Mouse (Mus musculus) hindbrain, postnatal 0 days (tissue): ENCODE results near the gene Gm21149. TPM values are rescaled to one million over a fixed set of nuclear protein-coding genes. Genes with fewer than 3 reads are reported as not detected.
"Not testable (repeated sequence)": the region's sequence is repeated elsewhere in the genome, so short reads cannot be mapped to it uniquely, and the experiment has no call there.

ENCODE experiments used
- ATAC-seq: fragments of 200-750 bp; cut with Nextera tagmentation; 2 replicates; pipeline ENCODE4 v1.8.0; 2017; ENCODE audit warnings: mild to moderate bottlenecking, moderate TSS enrichment, moderate library complexity
- DNase-seq: peaks from one replicate; pipeline ENCODE4 v3.0.0-alpha.2; 2015; ENCODE audit warnings: low spot score
- H3K27ac ChIP-seq: fragments of 300-500 bp; sonication (generic); 2 replicates; pipeline ENCODE4 v1.5.1; 2014; ENCODE audit warnings: mild to moderate bottlenecking
- H3K27me3 ChIP-seq: fragments of 300-500 bp; sonication (generic); 2 replicates; pipeline ENCODE4 v1.6.1; 2014; ENCODE audit warnings: low read length, mixed read lengths; ENCODE audit not compliant: insufficient read depth
- H3K36me3 ChIP-seq: fragments of 300-500 bp; sonication (generic); 2 replicates; pipeline ENCODE4 v1.6.1; 2014; ENCODE audit warnings: low read length, mixed read lengths; ENCODE audit not compliant: insufficient read depth
- H3K4me1 ChIP-seq: fragments of 300-500 bp; sonication (generic); 2 replicates; pipeline ENCODE4 v1.6.1; 2014; ENCODE audit warnings: antibody characterized with exemption, low read length, mixed read lengths; ENCODE audit not compliant: insufficient read depth
- H3K4me2 ChIP-seq: fragments of 300-500 bp; sonication (generic); 2 replicates; pipeline ENCODE4 v1.6.1; 2014; ENCODE audit warnings: low read depth, mild to moderate bottlenecking, low read length, moderate library complexity, mixed read lengths
- H3K4me3 ChIP-seq: fragments of 300-500 bp; sonication (generic); 2 replicates; pipeline ENCODE4 v1.5.1; 2014; ENCODE audit warnings: low read length
- H3K9ac ChIP-seq: fragments of 300-500 bp; sonication (generic); replicated peaks from 2 replicates; pipeline ENCODE4 v1.6.1; 2014; ENCODE audit warnings: mild to moderate bottlenecking, low read length, moderate library complexity, mixed read lengths
- H3K9me3 ChIP-seq: fragments of 300-500 bp; sonication (generic); 2 replicates; pipeline ENCODE4 v1.6.1; 2016; ENCODE audit warnings: low read length, mixed read lengths
- CTCF ChIP-seq: IDR thresholded peaks from 2 replicates; pipeline ENCODE4 v1.5.1; 2016; ENCODE audit warnings: antibody characterized with exemption, control low read depth, low read depth
- WGBS: fragments of 180-500 bp; shearing (Covaris S2); extraction: QIAGEN DNeasy Blood & Tissue Kit; methylation state at CpG from one replicate; pipeline ENCODE4 v1.1.7; 2014; 5-methylcytosine and 5-hydroxymethylcytosine counted together
- polyA plus RNA-seq: library from polyadenylated mRNA; unstranded; fragments of >200 nt; fragmentation: Nextera tagmentation; extraction: Ambion mirVana; gene quantifications from 2 replicates; pipeline ENCODE4 v1.2.1, GENCODE M21; 2015
- total RNA-seq: library from RNA; depleted of rRNA; stranded (reverse); fragments of >200 nt; gene quantifications from 2 replicates; pipeline ENCODE4 v1.2.3, GENCODE M21; 2014

Gm21149 gene
- total and polyA plus RNA-seq, 2 experiments from 2014 or later = not detected

- no peak overlapping the region for H3K4me3 ChIP-seq
- no peak overlapping the region for H3K4me2 ChIP-seq
- no peak overlapping the region for H3K9ac ChIP-seq
- DNase-seq (no peak), ATAC-seq (peak; percentile 32; the same call in 1 of the 2 replicates)
- no peak overlapping the region for H3K27ac ChIP-seq
- H3K27me3 ChIP-seq = no peaks in the 10 kb centered on the region
- H3K4me1 ChIP-seq = no peaks in the 10 kb centered on the region
- TF ChIP-seq CTCF = no peak
- H3K36me3 ChIP-seq = no peaks in the 10 kb centered on the region
- H3K9me3 ChIP-seq = peaks cover 32% of the 10 kb centered on the region
- 67% methylated on average over 3 of the region's 3 CpGs for WGBS
Observed at GRCm38 (mm10) chr5:15507309-15507619, 30.9 kb upstream of the Gm21149 start.

DNA sequence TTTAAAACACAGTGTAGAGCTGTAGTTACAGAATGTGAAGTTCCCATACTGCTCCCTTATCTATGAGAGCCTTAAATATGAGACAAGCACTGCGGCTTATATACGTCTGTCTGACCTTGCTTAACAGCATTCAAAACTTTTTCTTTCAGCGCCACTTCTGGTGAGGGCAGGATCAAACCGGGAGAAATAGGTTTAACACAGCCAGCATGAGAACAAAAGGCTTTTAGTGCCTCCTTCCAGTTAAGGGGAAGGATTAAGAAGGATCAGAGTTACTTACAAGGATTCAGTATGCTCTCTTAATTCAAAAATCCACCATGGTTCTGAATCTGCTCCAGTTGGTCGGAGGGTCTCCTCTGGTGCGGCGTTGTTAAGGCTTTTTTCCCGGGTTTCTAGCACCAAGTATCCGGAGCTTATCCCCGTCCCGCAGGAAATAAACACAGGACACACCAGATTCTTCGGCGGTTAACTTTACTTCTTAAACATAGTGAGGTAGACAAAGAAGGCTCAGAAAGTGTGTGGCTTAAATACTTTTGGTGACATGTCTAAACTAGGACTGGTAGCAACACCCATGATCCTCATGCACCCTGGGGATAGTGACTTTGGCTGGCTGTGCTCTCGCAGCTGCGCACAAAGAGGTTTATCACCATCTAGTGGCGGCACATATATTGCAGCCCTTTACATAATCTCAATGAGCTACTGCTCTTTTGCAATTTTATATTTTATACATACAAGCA, 30.4 kb upstream of the Gm21149 start:
- H3K9ac ChIP-seq = no peak overlapping the region
- peak; percentile 75; the same call in 1 of the 2 replicates for ATAC-seq
- no peaks in the 10 kb centered on the region for H3K36me3 ChIP-seq
- DNase-seq = peak; percentile 74
- no peak overlapping the region for H3K27ac ChIP-seq
- H3K27me3 ChIP-seq = no peaks in the 10 kb centered on the region
- 53% methylated on average over 16 of the region's 16 CpGs for WGBS
- peaks cover 29% of the 10 kb centered on the region for H3K9me3 ChIP-seq
- TF ChIP-seq CTCF = peak; percentile 74
- no peak overlapping the region; the same call in 1 of the 2 replicates for H3K4me3 ChIP-seq
- peak overlapping the region; percentile 8; the same call in 1 of the 2 replicates for H3K4me2 ChIP-seq
- H3K4me1 ChIP-seq = no peaks in the 10 kb centered on the region

GRCm38 (mm10) chr5:15498774-15499400, 22.6 kb upstream of the Gm21149 start:
- not testable (repeated sequence) for H3K36me3 ChIP-seq, H3K27ac ChIP-seq, H3K9ac ChIP-seq, H3K4me3 ChIP-seq, H3K27me3 ChIP-seq, DNase-seq, H3K4me2 ChIP-seq, H3K4me1 ChIP-seq
- H3K9me3 ChIP-seq = peaks cover 12% of the 10 kb centered on the region
- 28% methylated on average over 5 of the region's 5 CpGs for WGBS
- peak; percentile 71 for ATAC-seq
- TF ChIP-seq CTCF = peak; percentile 34; the same call in 1 of the 2 replicates

- H3K4me2 ChIP-seq, H3K36me3 ChIP-seq, DNase-seq, H3K4me1 ChIP-seq, ATAC-seq, H3K9ac ChIP-seq, H3K27me3 ChIP-seq, H3K4me3 ChIP-seq, H3K27ac ChIP-seq: not testable (repeated sequence)
- whole genome bisulfite sequencing = 67% methylated on average over 3 of the region's 3 CpGs
- H3K9me3 ChIP-seq = peaks cover 15% of the 10 kb centered on the region
Observed at GRCm38 (mm10) chr5:15498350-15498749, 22.0 kb upstream of the Gm21149 start.

DNA sequence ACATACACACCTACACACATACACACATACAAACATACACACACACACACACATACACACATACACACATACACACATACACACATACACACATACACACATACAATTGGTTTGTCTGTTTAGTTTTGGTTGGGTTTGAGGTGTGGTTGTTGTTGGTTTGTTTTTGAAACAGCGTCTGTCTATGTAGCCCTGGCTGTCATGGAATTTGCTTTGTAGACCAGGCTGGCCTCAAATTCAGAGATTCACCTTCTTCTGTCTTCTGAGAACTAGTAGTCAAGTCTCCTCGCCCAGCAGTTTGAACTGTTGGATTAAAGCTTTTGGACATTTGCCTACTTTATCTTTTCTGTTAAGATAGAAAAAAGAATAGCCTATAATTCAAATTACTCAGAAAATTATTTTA, 14.6 kb upstream of the Gm21149 start:
- not testable (repeated sequence) for H3K36me3 ChIP-seq, H3K4me2 ChIP-seq, H3K27me3 ChIP-seq, H3K4me3 ChIP-seq, H3K9ac ChIP-seq, H3K4me1 ChIP-seq, DNase-seq, H3K27ac ChIP-seq
- WGBS = 60% methylated on average over 2 of the region's 2 CpGs
- ATAC-seq = peak; percentile 58; the same call in 1 of the 2 replicates
- peaks cover 12% of the 10 kb centered on the region; the same call in 1 of the 2 replicates for H3K9me3 ChIP-seq

- Histone ChIP-seq H3K9me3 (peaks cover 16% of the 10 kb centered on the region), H3K4me3 (no peak overlapping the region), H3K9ac (no peak overlapping the region), H3K4me2 (no peak overlapping the region), H3K27ac (no peak overlapping the region), H3K27me3 (no peaks in the 10 kb centered on the region), H3K36me3 (no peaks in the 10 kb centered on the region), H3K4me1 (no peaks in the 10 kb centered on the region)
- 85% methylated on average over 5 of the region's 5 CpGs for WGBS
- ATAC-seq (no peak; the same call in 1 of the 2 replicates), DNase-seq (no peak)
- no peak for TF ChIP-seq CTCF
Observed at GRCm38 (mm10) chr5:15488743-15489142, 12.4 kb upstream of the Gm21149 start.

- H3K9ac ChIP-seq, ATAC-seq, H3K4me2 ChIP-seq, H3K27me3 ChIP-seq, H3K4me3 ChIP-seq, H3K4me1 ChIP-seq, DNase-seq, H3K36me3 ChIP-seq, H3K27ac ChIP-seq: not testable (repeated sequence)
- peaks cover 24% of the 10 kb centered on the region for H3K9me3 ChIP-seq
- WGBS = 23% methylated on average over 2 of the region's 2 CpGs
- TF ChIP-seq CTCF = 0 out of 2 replicates have a peak, but pooled peaks have one; percentile 26
Observed at GRCm38 (mm10) chr5:15484616-15485015, 8.3 kb upstream of the Gm21149 start.

- not testable (repeated sequence) for H3K9ac ChIP-seq, H3K36me3 ChIP-seq, ATAC-seq, H3K4me1 ChIP-seq, H3K27me3 ChIP-seq, H3K4me2 ChIP-seq, DNase-seq, H3K27ac ChIP-seq, H3K4me3 ChIP-seq
- whole genome bisulfite sequencing = 51% methylated on average over 4 of the region's 4 CpGs
- H3K9me3 ChIP-seq = peaks cover 21% of the 10 kb centered on the region
Observed at GRCm38 (mm10) chr5:15483576-15483975, 7.3 kb upstream of the Gm21149 start.

DNA sequence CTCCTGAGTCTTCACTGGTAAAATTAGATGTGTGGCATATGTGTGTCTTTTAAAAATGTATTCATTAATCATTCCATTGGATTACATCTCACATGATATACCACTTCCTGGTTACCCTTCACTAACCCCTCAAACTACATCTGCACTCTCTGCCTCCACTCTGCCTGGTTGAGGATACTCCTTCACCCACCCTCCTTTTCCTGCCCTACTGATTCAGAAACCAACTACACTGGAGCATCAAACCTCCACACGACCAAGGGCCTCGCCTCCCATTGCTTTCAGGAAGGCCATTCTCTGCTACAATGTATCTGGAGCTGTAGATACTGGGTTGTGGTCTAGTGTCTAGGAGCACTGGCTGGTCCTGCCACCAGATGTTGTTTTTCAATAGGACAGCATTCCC, 6.5 kb upstream of the Gm21149 start:
- H3K36me3 ChIP-seq = not testable (repeated sequence)
- WGBS = 60% methylated on average over 2 of the region's 2 CpGs

More for the DNA sequence above, 6.5 kb upstream of the Gm21149 start:
- H3K9ac ChIP-seq, H3K4me1 ChIP-seq, ATAC-seq, H3K27me3 ChIP-seq, H3K4me2 ChIP-seq, H3K27ac ChIP-seq, H3K4me3 ChIP-seq, DNase-seq: not testable (repeated sequence)
- peaks cover 21% of the 10 kb centered on the region for H3K9me3 ChIP-seq
